Mouse (Mus musculus) cerebellum, adult (tissue): Measurements from ENCODE around the gene Bnc2.

Source experiments
- ATAC-seq: cut with Nextera tagmentation; 2 replicates; pipeline ENCODE4 v1.9.2; 2017; ENCODE audit warnings: mild to moderate bottlenecking, moderate library complexity, mixed read lengths; ENCODE audit not compliant: insufficient number of reproducible peaks, low FRiP score, low TSS enrichment

The Bnc2 gene

DNA sequence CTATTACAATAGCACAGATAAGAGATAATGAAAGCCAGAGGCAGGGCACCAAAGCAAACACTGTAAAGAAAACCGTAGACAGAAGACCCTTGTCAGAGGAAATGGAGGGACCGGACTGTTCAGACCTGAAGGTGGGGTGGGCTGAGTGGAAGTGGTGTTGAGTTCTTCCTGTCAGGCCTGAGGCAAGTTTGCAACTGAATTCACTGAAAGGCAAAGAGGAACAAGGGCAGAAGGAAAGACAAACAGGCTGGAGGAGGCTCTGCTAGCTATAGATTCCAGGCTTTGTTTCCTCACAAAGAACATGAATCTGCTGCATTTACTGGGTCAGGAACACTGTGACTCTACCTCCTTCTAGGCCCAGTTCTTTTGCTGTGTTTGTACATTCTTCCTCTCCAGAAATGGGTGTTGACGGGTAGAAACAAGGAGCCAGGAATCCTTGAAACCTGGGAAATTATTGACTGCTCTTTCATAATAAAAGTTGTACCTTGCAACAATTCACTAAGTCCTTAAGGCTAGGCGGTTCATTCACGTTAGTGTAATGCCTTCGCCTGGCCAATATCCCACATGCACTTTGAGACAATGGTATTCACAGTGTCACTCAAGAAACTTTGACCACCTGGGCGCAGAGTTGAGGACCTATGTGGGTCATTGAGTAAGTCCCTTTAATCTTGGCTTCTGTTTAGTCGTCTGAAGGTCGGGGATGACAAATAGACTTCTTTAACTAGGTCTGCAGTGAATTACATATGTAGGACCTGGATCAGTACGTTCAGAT is 445.7 kb downstream of the Bnc2 start:
- ATAC-seq: no peak

DNA sequence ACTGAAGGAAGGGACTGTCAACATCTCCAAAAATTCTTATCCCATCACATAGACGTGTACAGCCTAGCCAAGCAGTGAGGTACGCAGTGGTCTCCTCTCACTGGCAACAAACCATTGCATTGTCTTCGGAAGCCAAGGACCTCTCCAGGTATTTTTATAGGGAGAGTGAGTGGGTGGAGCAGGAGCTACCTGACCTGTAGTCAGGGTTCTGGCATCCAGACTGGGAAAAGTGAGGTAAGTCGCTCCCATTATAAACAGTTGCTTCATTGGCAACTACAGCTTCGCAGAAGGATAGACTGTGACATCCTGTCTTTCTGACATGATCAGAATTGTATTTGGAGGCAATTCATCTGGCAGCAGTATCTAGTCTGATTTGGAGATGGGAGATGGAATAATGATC is 446.5 kb downstream of the Bnc2 start:
- ATAC-seq: no peak
